Mouse (Mus musculus): ENCODE results near the gene Zfp607a. TPM values are rescaled to one million over a fixed set of nuclear protein-coding genes. Genes with fewer than 3 reads are reported as not detected.

Zfp607a gene
- total RNA-seq, 2 experiments from 2014 or later = 3.9 to 5.2 TPM

Other genes with a start within 250 kb of the Zfp607a start
- gene Ttc9b, start 203.6 kb upstream of the Zfp607a start, total RNA-seq (2021) = not detected
- gene Map3k10, start 182.9 kb upstream of the Zfp607a start, total RNA-seq (2021) = 10 to 100 TPM; 30.3 to 33.4 TPM
- 1 to 10 TPM; 1.2 to 2.0 TPM for gene Zfp607b, start 168.2 kb upstream of the Zfp607a start, total RNA-seq (2021)
- 10 to 100 TPM; 13.3 to 16.2 TPM for gene Zfp60, start 126.1 kb upstream of the Zfp607a start, total RNA-seq (2021)
- 1 to 10 TPM; 7.9 to 9.0 TPM for gene Zfp626, start 50.3 kb upstream of the Zfp607a start, total RNA-seq (2021)
- 1 to 10 TPM; 3.1 to 3.3 TPM for gene Zfp59, start 18.9 kb upstream of the Zfp607a start, total RNA-seq (2021)
- 10 to 100 TPM; 11.4 to 12.2 TPM for gene Zfp974, start 71.9 kb downstream of the Zfp607a start, total RNA-seq (2021)
- gene Zfp780b, start 121.6 kb downstream of the Zfp607a start, total RNA-seq (2021) = 10 to 100 TPM; 10.7 to 11.2 TPM
- gene Zfp850, start 156.6 kb downstream of the Zfp607a start, total RNA-seq (2021) = 1 to 10 TPM; 2.0 to 2.1 TPM
- 100 to 1,000 TPM; 161 to 166 TPM for gene Psmc4, start 192.6 kb downstream of the Zfp607a start, total RNA-seq (2021)
- gene Fcgbp, start 213.7 kb downstream of the Zfp607a start, total RNA-seq (2021) = not detected

Measured in adrenal gland, adult 18-20 months (tissue).